Mouse (Mus musculus): ENCODE data around the gene Cnpy1.

Cnpy1 gene

DNA sequence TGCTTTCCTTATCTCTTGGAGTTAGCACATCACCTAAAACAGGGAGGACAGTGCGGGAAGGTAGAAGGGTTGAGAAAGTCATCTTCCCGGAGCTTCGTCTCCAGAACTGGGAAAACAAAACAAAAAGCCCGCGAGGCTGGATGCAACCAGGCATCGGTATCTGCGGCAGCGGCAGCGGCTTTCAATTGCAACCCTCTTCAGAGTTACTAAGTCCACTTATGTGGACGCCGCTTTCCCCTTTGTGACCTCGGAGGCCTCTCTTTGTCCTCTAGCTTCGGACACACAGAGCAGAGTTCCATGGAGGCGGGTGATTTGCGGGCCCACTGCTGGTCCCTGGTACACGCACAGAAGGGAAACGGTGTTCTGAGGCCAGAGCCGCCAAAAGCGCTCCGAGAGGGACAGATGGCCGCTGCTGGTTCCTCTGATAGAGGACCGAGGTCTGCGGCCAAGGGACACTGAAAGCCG is 83.6 kb downstream of the Cnpy1 start:
- no peak for DNase-seq

DNA sequence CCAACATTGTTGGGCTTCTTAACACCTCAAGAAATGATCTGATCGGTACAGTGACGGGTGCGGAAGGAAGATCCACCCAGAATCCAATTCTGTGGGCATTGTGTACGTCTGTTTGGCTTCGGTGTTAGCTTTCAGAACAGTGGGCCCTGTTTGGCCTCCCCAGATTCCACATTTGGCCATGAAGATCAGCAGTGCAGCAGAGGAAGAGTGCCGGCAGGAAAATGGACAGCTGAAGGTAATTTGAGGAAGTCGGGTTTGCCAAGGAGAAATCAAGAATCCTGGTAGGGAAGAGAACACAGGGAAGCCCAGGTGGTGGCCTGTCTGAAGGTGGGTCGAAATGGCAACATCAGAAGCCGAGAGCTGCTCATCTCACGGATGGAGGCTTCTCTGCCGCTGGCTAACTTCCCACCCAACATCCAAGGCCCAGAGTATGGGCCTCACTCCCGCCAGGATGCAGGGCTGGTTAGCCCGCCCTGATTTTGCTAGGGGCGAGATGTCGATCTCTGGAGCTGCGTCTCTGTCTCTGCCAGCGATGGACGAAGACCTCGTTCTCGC is 84.1 kb downstream of the Cnpy1 start:
- no peak for DNase-seq

DNA sequence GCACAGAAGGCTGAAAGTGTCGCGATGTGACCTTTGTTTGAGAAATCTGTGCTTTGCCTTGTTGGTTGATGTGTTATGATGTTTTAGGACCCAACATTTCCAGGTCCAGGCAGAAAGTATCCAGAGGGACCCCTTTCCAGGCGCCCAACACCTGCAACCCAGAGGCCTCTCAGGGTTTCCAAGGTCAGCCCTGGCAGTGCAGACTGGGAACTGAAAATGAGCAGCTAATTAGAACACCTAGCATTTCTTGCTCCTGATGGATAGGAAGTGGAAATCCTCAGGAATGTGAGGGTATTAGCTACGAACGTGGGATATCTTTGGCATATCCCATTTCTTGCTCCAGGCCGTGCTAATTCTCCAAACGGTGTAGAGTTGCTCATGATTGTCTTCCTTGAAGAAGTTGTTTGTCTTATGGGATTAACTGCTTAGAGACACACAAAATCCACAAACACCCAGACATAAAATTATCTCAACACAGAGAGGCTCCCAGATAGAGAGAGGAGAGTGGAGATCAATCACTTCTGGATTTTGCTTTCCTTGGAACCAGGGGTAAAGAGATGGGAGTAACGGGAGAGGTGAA is 85.6 kb downstream of the Cnpy1 start:
- no peak for DNase-seq

DNA sequence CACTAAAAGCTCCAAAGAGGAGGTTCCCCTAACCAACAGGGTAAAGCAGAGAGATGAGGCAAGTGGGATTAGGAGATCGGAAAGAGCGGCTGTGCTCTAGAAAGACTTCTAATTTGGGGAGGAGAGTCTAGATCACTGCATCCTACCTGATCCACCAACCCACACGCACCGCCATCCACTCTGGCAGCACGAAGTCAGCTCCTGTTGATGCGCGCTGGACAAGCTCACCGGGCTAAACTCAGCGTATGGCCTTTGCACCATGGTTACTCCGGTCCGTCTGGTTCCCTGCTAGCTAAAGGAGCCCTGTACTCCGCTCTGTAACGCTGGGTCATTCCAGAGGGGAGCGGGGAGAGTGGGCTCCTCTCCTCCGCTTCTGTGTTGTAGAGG is 86.5 kb downstream of the Cnpy1 start:
- no peak for DNase-seq

DNA sequence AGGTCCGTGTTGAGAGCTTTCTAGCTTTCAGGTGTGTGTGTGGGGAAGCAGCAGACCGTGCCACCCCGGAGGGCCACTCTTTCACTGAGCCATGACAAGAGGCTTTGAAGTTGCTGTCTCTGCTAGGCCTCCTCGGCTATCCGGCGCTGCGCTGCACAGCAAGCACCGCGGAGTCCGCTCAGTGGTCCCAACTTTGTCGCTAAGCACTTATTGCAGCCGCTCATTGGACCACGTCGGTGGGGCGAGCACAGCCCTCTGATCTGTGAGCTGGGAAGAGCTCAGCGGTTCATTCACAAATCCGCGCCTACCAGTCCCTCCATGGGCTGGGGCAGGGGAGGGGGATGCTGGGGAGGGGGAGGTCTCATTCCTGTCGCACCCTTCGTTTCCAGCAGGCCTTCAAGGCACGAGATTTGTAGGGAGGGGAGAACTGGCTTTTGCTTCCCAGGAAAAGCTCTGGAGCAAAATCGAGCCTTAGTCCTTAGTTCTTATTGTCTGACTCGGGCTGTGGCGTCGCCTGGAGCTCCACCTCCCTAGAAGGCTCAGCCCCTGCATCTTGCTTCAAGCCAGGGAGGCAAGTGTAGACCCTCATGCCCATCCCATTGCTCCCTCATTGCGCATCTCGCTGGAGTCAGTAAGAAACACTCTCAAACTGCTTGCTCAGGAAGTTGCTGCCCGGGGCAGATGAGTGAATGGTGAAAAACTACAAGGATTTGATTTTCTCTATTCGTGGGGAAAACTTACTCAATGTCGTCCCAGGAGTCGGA is 87.1 kb downstream of the Cnpy1 start:
- no peak for DNase-seq

DNA sequence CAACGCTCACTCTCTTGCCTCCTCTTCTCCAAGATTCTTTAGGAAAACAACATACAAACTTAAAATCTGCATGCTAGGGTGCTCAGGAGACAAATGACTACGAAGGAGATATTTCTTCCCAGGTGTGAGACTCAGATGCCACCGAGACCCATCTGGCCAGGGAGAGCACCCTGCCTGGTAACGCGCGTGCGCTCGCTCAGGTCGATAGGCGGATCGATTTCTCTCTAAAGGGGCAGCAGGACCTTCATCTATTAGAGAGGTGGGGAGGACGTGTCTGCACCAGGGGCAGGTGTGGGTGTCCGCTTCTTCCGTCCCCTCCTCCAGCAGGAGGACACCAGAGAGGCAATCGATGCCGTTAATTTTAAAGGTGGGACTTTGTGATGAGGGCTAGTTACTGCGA is 87.8 kb downstream of the Cnpy1 start:
- DNase-seq, result no peak

DNA sequence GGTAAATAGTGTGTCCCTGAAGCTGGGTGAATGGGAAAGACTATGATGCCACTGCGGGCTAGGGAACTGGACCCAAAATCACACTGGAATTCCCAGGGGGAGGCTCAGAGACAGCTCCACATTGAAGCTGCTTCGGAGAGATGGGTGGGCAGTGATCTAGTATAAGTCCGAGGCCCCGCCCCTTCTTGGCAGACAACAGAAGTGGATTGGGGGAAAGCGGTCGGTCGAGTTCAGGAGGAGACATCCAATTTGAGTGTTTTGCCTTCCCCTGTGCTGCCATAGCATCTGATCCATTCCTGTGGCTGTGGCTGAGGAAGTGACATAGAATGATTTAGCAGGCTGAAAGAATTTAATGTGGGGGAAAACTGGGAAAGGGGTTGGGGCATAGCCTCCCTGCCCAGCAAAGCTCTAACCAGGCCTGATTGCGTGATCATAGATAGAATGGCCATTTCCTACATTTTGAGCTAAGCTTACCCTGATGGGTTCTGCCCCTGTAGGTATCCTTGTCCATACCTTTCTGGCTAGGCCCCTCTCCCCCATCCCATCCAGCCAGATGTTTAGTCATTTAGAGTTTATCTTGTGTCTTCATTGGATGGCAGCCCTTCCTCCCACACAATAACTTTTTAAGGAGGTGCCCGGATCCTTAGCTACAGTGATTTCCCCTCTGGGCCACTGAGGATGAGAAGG is 88.4 kb downstream of the Cnpy1 start:
- DNase-seq, result no peak
